Mouse (Mus musculus): Measurements from ENCODE around the gene Syce2.

DNA sequence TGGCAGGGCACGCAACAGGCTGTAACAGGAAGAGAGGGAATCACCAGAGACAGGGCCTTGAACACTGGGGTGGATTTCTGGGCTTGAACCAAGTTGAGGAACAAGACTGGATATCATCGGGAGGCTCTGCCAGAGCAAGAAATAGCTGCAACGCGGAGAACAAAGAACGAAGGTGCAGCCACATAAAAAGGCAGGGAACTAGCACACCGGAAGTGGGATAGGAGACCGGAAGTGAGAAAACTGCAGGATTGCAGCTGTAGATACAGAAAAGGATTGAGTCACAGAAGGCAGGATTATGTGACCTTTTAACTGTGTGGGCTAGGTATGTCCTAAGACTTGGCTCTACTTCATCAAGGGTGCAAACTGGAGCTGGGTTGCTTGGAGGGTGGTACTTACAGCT, 32.4 kb downstream of the Syce2 start:
- TF ChIP-seq CTCF (IDR thresholded peaks at IDR 0.05; ENCODE audit: low read depth, low read length) (no peak), TAL1 (conservative IDR thresholded peaks at IDR 0.05; ENCODE audit: low read depth, low read length) (no peak), GATA1 (IDR thresholded peaks at IDR 0.05; ENCODE audit: borderline replicate concordance, low read length) (no peak), POLR2AphosphoS5 (IDR thresholded peaks at IDR 0.05; ENCODE audit: insufficient replicate concordance, low read depth, low read length) (no peak)
